Mouse (Mus musculus) frontal cortex, postnatal 25 days (tissue): ENCODE measurements at regions not wholly inside any gene's neighbourhood (a gene's known extent, or its start where the extent isn't known, plus 50 kb on each side); places are given as distances from the start of the nearest gene placed in this dataset.

Source experiments
- DNase-seq, 2 experiments: peaks; one replicate each; pipeline ENCODE4 v3.0.0; 2022; ENCODE audit warnings: low spot score in 2 of 2

DNA sequence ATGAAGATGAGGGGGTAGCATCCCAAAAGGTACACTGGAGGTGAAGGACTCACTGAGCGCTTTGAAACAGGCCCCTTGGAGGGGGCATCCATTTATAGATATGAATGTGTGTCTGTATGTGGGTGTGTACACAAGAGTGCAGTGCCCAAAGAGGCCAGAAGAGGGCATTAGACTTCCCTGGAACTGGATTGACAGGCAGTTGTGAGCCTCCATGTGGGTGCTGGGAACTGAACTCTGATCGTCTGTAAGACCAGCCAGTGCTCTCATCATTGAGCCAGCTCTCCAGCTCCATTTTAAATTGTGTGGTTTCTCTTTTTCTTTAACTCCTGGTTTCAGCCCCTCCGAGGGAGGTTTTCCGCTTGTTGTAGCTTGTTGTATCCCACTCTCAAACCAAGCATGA is 67.6 kb upstream of the 1700021F07Rik start:
- DNase-seq, result no peak

DNA sequence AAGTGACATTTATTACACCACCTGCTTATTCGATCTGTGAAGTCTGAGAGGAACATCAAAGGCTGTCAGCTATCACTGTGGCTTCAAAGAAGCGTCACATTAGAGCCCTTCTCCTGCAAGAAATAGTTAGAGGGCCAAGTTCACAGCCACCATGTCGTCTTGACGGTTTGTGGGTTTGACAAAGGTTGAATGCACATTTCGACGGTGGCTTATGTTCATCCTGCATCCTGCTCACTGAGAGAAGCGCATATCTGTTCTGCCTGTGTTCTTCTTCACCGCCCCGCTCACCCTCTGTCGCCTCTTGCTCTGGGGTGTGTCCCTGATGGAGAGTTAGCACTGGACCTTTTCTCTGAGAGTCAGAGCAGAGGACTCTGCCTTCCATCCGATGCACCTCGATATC is 67.2 kb upstream of the 1700021F07Rik start:
- DNase-seq, result no peak

DNA sequence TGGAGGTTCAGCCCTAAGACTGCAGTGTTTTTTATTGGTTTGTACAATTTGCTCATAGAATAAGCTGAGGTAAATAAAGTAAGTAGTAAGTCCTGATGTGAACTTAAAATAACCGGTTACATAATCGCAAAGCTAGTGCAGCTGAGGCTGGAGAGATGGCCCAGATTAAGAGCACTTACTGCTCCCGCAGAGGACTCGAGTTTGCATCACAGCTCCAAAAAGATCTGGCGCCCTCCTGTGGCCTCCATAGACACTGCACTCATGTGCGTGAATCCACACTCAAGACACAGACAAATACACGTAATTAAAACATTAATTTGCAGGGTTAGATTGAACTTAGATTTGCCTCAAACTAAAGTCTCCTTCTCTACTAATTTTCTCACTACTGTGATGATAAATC is 66.3 kb upstream of the 1700021F07Rik start:
- no peak for DNase-seq

DNA sequence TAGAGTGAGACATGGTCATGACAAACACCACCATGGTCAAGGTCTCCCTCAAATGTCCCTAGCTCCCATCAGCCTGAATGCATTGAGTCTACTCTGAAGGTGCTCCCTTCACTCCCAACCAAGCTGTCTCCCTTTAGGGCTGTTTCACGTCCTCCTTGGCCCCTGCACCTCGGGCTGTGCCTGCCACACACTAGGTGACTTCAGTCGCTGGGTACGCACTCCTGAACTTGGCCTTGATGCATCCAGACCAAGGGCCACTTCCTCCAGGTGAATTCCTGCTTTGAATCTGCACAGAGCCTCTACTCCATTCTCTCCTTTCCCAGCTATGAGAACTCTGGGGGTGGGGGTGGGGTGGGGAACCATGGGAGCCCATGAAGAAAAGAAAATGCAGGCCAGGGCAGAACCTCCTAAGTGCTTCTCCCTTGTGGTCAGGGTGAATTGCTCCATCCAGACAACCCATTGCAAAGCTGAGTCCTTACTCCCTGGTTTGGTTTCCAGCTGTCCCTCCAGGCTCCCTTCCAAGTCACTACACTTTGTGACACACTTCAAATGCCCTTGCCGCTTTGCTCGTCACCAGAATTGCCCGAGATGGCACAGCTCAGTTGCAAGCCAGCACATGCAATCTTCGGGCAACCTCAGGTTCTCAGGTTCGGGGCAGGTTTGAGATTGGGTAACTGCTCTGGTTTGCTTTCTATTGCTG is 65.3 kb upstream of the 1700021F07Rik start:
- DNase-seq, result no peak

DNA sequence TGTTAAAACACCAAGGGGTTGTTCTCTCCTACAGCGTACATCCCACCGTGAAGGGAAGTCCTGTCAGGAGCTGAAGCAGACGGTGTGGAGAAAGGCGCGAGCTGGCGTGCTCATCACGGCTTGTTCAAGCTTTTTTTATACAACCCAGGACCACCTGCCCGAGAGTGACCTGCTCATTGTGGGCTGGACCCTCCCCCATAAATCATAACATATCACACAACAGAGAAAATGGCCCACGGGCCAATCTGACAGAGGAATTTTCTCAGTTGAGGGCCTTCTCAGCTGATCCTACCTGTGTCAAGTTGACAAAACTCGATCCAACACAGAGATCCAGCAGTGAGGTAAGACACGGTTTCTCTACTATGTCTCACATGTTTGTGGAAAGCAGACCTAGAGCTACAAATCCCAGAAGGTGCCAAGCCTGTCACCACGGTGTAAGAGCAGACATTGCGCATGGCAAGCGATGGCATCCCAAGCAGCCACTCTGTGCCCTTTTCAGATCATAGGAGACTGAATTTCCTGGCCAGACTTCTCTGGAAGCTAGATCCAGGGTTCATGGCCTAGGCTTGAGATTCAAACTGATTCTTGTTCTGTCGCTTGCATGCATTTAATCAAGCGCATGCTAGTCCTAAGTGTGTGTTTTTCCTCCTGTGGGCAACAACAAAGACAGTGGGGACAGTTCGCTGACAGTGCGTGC is 64.6 kb upstream of the 1700021F07Rik start:
- no peak for DNase-seq

DNA sequence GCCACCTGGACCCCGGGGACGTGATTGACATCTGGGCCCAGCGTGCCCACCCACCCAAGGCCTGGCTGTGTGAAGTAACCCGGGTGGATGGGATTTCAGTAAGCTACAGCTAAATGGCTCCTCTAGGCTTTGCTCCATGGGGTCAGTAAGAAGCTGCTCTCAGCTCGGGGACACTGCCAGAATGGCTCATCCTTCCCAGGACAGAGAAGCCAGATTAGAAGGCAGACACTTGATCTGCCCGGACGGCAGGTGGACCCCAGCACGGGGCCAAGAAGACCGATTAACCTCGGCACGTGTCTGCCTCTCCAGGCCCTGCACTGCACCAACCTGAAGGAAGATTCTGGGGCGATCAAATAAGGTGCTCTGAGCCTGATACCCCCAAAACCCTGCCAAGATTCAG is 63.5 kb upstream of the 1700021F07Rik start:
- DNase-seq, result no peak

DNA sequence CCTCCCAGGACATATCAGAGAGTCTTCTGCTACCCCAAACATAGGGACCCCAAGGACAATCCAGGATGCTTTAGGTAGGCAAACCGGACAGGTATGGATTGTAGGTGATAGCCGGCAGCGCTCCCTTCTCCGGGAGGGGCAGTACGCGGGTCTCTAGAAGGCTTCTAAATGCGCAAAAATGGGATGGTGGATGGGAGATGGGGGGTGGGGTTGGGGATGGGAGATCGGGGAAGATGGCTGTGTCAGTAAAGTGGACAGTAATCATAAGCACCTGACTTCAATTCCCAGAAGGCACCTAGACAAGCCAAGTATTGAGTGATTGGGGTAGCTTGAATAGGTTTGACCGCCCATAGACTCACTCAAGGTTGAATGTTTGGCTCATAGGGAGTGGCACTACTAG is 59.1 kb upstream of the 1700021F07Rik start:
- DNase-seq, result no peak

DNA sequence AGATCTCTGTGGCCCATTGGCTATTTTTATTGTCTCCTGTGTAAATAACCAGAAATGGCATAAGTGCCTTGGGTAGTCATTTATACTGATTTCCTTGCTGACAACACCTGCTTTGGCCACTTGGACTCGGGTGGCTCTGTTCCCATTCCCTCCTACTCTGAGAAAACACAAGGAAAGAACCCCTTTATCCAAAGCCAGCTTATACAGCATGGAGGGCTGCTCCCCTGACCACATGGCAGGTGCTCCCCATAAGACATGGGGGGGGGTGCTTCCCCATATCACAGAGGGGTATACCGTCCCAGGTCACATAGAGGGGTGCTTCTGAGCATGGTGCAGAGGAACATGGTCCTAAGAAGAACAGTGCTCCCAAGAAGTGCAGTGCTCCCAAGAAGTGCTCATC is 57.8 kb upstream of the 1700021F07Rik start:
- DNase-seq, result no peak

DNA sequence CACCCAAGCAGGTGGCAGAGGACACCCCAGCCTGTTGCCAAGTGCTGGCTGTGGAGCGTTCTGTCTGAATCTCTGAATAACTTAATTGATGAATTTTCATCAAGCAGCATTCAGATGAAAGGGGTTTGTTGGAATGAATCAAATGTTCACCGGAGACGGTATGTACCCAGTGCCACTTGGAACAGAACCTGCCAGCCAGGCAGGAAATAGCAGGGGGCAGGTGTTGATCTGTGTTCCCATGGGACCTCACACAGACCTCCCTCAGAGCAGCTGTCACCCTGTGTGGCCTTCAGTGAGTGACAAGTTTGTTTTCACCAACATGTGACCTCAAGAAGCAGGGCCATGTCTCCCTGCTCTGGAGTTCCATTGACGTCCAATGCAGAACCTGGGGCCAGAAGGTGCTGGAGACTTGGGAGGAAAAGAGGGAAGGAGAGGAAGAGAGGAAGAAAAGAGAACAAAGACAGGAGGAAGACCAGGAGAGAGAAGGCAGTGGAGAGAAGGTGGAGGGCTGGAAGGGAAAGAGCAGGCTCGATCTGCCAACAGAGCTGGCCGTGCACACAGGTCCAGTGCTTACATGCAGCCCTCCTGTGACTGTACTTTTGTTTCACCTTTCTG is 57.3 kb upstream of the 1700021F07Rik start:
- no peak for DNase-seq

DNA sequence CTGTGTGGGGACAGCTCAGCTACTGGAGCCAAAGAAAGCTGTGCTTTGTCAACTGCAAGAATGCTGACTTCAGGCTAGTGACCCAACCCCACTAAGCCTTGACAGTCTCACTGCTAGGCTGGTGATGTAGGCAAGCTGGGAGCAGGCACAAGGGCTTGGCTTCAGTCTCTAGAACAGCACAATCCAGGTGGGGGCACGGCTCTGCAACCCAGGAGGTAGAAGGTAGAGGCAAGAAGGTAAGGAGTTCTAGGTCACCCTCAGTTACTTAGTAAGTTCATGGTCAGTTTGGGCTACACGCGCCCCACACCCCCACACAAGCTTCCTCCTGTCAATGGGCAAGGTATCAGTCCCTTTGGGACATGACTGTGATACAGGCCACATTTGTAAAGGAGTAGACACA is 54.2 kb upstream of the 1700021F07Rik start:
- no peak for DNase-seq

DNA sequence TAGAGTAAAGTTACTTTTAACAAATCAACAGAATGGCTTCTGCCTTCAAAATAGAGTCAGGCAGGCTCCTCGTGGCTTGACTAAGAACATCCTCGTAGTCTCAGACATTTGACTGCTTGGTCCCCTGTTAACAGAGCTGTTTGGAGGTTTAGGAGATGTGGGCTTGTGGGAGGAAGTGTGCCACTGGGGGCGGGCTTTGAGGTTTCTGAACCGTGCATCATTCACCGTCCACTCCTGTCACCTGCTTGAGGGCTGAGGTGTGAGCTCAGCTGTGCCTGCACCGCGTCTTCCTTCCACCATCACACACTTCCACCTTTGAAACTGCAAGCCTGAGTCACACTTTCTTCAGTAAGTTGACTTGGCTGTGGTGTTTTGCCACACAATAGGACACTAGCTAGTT is 52.6 kb upstream of the 1700021F07Rik start:
- no peak for DNase-seq
